ENCODE assay signal across 26 mouse cellular contexts in the genomic region with DNA sequence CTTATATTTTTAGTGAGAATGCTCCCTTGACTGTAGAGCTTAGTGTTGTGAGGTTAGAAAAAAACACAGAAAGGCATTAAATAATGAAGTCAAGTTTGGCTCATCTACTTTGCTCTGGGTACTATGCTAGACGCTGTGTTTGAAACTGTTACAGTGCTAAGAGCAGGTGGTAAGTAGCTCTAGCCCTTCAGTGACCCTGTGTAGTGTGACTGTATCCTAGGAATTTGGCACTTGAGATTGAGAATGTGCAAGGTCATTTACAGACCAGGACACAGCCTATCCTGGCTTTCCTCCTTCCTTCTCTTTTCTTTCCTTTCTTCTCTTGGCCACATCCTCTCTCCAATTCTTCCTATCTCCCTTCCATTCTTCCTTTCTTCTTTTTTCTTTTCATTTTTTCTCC.
"Had no signal": no experiment of that assay in that cellular context is flagged by ENCODE, and none has a peak within 500 bp of the region (broad histone marks: within the 10 kb centered on the region; RNA-seq: fewer than 3 reads in every experiment).

No protein-coding gene starts in this region.

- H3K9me3 ChIP-seq: heart, embryonic 10.5 days; heart, embryonic 13.5 days; heart, embryonic 15.5 days; hindbrain, embryonic 13.5 days; hindbrain, embryonic 15.5 days; kidney, embryonic 15.5 days; limb, embryonic 13.5 days; limb, embryonic 15.5 days; liver, embryonic 12.5 days had no signal

- H3K27ac ChIP-seq: heart, embryonic 10.5 days; heart, embryonic 13.5 days; heart, embryonic 15.5 days; hindbrain, embryonic 13.5 days; hindbrain, embryonic 15.5 days; hindbrain, postnatal 0 days; kidney, embryonic 15.5 days; kidney, postnatal 0 days; limb, embryonic 13.5 days; limb, embryonic 15.5 days; liver, embryonic 12.5 days had no signal

- H3K9ac ChIP-seq: forebrain, postnatal 0 days; heart, embryonic 13.5 days; heart, embryonic 15.5 days; hindbrain, embryonic 13.5 days; hindbrain, embryonic 15.5 days; kidney, embryonic 15.5 days; limb, embryonic 13.5 days; limb, embryonic 15.5 days; liver, embryonic 12.5 days had no signal

- H3K36me3 ChIP-seq: heart, embryonic 10.5 days; heart, embryonic 13.5 days; heart, embryonic 15.5 days; hindbrain, embryonic 13.5 days; hindbrain, embryonic 15.5 days; kidney, embryonic 15.5 days; limb, embryonic 13.5 days; limb, embryonic 15.5 days; liver, embryonic 12.5 days had no signal

- H3K27me3 ChIP-seq: heart, embryonic 13.5 days; heart, embryonic 15.5 days; hindbrain, embryonic 13.5 days; hindbrain, embryonic 15.5 days; kidney, embryonic 15.5 days; limb, embryonic 13.5 days; limb, embryonic 15.5 days; liver, embryonic 12.5 days had no signal

- ATAC-seq: forebrain, postnatal 0 days; hindbrain, postnatal 0 days; intestine, embryonic 16.5 days; liver, embryonic 12.5 days had no signal

- H3K4me3 ChIP-seq: heart, embryonic 10.5 days; heart, embryonic 13.5 days; heart, embryonic 15.5 days; hindbrain, embryonic 13.5 days; hindbrain, embryonic 15.5 days; kidney, embryonic 15.5 days; limb, embryonic 13.5 days; limb, embryonic 15.5 days; liver, embryonic 12.5 days had no signal

- H3K4me1 ChIP-seq: heart, embryonic 10.5 days; heart, embryonic 15.5 days; hindbrain, embryonic 13.5 days; hindbrain, embryonic 15.5 days; kidney, embryonic 15.5 days; limb, embryonic 13.5 days; limb, embryonic 15.5 days; liver, embryonic 12.5 days had no signal

- DNase-seq: forebrain, postnatal 0 days; gastrocnemius, postnatal 14 days; gastrocnemius, postnatal 36 days; heart, adult 18-20 months; heart, postnatal 10 days; heart, postnatal 36 days; kidney, adult 11 months; kidney, adult 2 months; kidney, adult 9 months; kidney, postnatal 14 days; kidney, postnatal 36 days; layer of hippocampus, adult 9-11 months; layer of hippocampus, postnatal 36 days; left cerebral cortex, postnatal 4 days had no signal

- H3K4me2 ChIP-seq: heart, embryonic 13.5 days; heart, embryonic 15.5 days; hindbrain, embryonic 13.5 days; hindbrain, embryonic 15.5 days; kidney, embryonic 15.5 days; limb, embryonic 13.5 days; limb, embryonic 15.5 days; liver, embryonic 12.5 days had no signal
